Mouse (Mus musculus) left cerebral cortex, adult 8-10 months (tissue): ENCODE results near the gene Dok5. TPM values are rescaled to one million over a fixed set of nuclear protein-coding genes. Genes with fewer than 3 reads are reported as not detected.

Experiments
- DNase-seq, 2 experiments: peaks; one replicate each; pipeline ENCODE4 v3.0.0; 2022; ENCODE audit warnings: low spot score in 2 of 2
- total RNA-seq, 4 experiments: library from RNA; stranded (reverse); gene quantifications; 2 replicates each; pipeline ENCODE4 v1.2.4; 2022

The Dok5 gene
- total RNA-seq, 4 experiments from 2014 or later, result 26.9 to 29.5 (median 27.9) TPM

DNA sequence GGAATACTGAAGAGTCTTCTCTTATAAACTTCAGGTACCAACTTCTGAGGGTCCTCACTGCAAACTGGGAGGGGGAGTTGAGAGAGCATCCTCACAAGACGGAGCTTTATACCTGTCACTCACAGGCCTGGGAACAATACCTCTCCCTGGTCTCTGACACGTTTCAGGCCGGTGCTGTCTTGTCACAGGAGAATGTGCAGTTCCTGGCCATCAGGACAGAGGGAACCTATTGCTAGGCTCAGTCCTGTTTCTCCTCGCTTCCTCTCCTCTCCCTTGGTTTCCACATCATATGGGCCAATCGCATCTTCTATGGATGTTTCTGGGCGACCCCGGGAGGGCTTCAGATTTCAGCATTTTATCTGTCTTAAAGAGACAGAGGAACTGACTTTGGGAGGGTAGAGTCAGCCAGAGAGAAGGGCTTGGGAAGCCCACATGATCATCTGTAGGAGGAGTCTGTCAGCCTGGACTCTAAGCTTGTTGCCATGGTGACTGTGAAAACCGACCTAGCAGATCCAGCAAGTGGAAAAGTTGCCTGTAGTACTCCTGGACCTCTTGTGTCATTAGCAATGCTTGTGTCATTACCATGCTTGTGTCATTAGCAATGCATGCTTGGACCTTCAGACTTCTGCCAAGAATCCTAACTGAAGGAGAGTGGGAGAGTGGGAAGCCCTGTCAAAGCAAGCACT is 59.9 kb downstream of the Dok5 start:
- DNase-seq, result no peak

DNA sequence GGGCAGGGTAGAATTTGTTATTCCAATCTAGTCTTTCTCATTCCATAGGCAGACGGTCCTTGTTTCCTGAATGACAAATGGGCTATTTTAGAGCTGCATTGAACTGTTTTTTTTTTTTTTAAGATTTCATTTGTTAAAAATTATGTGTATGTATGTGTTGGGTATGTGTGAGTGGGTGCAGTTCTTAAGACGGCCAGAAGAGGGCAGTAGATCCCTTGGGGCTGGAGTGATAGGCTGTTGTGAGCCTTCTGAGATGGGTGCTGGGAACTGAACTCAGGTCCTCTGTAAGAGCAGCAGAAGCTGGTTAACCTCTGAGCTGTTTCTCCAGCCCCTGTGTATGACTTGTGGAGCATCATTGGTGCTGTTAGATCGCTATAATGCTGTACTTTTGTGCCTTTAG is 63.6 kb downstream of the Dok5 start:
- DNase-seq, result no peak

DNA sequence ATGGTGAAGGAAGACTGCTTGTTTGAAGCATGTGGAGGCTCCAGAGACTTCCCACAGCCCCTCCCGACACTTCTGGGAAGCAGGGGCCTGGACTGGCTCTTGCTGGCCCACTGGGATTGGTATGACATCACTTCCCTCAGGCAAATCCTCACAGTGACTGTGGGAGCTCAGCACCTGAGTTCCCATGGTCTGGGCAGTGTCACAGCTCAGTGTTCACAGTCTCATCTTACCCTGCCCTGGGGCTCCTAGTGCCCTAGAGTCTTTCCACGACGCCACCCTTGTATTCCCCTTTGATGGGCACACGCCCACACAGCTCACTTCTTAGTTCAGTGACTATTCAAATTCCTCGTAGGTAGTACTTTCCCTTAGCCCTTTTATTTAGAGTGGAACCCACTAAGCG is 71.4 kb downstream of the Dok5 start:
- no peak for DNase-seq

DNA sequence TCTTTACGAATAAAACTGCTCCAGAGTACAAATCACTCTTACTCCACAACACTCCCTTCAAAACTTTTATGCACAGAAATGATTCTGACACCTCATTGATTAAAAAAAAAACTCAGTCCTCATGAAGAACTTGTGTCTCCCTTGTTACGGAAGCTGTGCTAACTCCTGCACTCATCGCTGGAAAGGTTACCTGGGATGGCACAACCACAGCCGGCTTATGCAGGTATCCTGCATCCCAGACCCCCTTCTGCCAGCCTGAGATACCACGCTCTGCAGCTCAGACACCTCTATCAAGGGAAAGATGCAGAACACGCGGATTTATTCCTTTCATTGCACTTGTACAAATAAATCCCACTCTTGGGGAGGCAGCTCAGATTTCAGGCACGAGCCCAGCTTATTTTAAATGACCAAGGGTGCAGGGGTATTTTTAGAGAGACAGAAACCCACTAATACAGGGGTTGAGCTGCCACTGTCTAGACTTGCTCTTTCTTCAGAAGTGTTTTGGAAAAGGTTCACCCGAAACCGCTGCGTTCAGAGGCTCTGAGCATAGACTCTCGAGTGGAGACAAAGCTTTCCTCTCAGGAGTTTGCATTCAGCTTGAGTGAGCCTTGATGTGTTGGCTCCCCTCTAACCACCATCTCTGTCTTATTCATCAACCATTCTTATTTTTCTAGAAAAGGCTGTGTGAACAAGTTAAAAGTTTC is 76.1 kb downstream of the Dok5 start:
- DNase-seq, result no peak

DNA sequence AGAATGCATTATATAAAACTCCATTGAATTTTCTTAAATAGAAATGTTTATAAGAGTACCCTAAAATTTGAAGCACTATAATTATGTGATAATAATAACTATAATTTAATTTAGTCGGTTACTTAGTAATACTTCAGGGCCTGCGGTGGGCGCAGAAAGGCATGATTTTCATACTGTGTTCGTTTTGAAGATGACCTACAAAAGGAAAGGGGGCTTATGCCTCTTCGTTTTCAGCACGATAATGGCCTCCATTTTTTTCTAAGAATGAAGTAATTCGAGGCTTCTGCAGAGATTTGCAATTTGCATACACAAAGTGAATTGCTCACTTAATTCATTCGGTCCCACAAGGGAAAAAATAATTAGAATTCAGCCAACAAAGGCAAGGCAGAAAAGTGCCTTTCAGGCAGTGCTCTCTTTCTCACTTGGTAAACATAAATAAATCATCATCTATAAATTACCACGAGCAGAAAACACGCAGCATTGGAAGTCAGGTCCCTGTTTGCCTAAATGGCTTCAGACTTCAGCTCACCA is 76.7 kb downstream of the Dok5 start:
- no peak for DNase-seq

DNA sequence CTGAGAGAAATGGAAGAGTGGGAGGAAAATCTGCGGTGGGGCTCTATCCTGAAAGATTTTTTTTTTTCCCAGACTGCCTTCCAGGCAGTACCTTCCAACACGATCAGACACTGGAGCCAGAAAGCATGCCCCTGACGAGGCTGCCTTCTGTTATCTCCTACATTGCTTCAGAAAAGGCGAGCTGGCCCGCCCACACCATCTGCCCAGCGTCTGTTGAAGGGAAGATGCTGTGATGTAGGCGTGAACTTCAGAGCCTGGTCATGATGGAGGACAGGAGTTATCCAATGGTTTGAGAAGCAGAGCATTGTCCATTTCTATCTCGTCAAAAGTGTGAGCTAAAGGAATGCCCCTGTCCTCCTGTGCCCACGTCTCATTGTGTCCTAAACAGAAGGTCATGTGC is 79.7 kb downstream of the Dok5 start:
- peak; percentile 31 to 85 for DNase-seq

DNA sequence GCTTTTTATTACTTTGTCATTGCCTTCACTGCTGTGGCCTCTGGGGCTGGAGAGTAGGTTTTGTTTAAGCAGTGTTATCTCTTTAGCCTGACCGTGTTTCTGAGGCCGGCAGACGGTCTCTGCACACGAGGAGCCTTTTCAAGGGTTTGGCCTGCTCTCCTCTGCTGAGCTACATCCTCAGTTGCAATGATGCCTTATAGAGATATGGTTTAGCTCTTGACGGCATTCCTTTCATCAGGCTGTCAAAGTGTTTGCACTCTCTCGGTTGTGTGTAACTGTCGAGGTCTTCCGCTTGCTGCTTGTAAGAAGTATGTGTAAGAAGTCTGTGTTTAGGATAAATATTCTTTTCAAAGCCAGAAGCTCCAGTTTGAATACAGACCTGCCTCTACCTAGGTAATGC is 84.7 kb downstream of the Dok5 start:
- no peak for DNase-seq

DNA sequence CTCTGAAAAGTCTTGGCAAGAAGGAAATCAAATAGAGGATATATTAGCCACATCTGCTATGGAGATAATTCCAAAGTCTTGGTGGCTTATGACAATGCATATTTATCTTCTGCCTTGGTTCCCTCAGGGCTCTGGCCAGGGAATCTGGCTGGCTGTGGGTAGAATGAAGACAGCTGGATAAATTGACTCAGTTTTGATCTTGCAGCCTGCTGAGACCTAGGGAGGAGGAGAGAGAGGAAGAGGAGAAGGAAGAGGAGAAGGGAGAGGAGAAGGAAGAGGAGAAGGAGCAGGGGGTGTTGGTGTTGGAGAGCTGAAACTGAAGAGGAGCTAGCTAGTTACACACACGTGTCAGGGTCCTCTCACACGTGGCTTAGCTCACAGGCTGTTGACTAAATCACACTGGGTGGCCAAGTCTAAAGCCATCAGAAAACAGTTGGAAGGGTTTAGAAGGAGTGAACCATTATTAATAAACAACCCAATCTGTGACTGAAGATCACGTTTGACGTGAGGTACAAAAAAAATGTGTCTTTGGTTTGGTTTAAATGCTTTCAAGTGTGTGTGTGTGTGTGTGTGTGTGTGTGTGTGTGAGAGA is 85.6 kb downstream of the Dok5 start:
- DNase-seq, result no peak

DNA sequence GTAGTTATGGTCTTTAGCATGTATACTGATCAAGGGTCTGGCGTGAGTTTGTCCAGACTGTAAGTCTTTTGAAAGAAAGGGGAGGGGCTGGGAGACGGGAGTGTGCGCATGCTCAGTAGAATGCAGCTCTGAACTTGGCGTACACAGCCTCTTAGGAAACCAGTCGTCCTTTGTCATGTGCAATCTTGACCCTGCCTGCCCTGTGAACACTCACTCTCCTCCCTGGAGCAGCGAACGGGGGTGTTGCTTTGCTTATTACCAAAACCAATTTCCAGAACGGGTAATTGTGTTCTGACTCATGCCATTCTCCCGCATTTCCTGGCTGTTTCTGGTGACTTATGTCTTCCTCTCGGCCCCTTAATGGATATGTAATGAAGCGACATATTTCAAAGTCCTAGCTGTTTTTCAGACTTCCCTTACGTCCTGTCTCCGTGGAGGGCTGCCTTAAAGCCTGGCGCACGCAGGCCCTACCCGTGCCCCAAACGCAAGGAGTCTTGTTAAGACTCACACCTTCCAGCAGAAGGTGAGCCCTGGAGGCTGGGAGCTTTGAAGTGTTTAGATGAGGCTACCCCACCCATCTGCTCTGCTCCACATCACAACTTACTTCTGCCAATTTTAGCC is 95.3 kb downstream of the Dok5 start:
- no peak for DNase-seq

DNA sequence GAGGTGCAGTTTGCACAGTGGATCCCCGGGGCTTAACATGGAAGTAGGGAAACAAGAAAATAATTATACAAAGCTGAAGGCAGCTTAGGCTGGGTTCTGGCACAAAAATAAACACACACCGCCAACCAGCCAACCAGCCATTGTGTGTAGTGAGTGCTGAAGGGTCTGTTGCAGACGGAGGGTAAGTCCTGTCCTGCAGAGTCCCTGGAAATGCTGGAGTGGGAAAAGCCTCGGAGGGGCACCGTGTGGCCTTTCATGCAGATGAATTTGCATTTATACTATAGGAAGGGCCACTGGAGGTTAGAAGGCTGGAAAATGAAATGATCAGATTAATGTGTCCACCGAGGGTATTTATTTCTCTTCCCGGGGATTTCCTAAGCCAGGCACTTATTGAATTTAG is 97.2 kb downstream of the Dok5 start:
- DNase-seq, result no peak

DNA sequence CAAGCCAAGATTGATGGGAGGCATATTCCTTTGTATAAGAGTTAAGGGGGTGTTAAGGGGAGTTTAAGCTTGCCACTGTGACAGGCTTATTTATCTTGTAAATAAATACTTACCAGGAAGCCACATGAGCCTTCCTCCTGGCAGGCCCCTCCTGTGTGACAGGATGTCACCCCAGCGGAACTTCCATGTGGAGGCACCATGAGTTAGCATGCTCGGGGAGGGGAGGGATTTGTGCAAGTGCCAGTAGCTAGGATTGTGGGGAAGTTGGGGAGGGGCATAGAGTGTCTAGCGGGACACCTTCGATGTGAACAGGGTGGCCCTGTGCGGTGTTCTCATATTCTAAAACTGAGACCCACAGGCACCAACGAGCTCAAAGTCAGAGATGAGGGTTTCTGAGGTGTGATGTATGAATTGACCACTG is 97.6 kb downstream of the Dok5 start:
- no peak for DNase-seq

DNA sequence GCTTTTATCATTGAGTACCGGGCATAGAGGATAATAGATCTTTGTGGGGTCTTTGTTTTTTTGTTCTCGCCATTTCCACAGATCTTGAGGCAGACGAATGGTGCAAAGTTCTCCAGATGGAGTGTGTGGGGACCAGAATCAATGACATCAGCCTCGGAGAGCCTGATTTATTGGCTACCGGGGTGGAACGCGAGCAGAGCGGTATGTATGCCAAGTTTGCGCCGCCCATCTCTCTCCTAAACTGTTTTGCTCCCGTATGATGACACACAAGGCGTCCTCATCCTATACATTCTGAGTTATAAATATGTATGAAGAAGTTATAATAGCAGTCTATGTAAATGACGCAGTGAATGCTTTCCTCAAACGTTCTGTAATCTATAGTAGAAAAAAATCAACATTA is 98.4 kb downstream of the Dok5 start:
- DNase-seq, result peak in 1 of 2 experiments; percentile 42

DNA sequence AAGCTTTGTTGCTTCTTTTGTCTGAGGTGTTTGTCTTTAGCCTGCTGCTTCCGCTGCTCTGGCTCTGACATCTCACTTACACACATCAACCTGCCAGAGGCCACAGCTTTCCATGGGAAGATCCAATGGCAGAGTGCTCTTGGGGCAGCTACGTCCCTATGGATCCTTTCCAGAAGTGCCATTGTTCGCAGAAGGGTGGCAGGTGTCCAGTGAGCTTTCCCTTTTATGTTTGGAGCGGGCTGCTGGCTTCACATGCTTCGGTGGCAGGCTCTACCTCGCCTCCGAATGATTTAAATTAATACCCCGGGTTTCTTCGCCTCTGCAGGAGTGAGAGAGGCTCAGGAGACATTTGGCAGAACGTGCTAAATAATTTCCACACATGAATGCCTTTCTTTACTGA is 105.3 kb downstream of the Dok5 start:
- DNase-seq, result no peak

DNA sequence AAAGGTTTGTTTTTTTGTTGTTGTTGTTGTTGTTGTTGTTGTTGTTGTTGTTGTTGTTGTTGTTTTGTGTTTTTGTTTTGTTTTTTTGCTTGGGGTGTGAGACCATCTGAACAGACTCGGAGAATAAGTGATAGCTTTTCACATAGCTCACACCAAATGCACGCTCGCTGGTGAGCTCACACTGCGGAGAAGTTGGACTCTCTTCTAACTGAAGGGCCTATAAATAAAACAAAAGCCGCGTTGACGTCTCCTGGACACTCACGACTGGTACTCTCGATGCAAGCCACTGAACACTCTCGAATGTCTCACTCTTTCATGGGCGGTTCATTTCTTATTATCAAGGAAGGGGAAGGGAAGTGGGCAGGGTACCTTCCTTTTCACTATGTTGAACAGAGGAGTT is 105.8 kb downstream of the Dok5 start:
- no peak for DNase-seq

DNA sequence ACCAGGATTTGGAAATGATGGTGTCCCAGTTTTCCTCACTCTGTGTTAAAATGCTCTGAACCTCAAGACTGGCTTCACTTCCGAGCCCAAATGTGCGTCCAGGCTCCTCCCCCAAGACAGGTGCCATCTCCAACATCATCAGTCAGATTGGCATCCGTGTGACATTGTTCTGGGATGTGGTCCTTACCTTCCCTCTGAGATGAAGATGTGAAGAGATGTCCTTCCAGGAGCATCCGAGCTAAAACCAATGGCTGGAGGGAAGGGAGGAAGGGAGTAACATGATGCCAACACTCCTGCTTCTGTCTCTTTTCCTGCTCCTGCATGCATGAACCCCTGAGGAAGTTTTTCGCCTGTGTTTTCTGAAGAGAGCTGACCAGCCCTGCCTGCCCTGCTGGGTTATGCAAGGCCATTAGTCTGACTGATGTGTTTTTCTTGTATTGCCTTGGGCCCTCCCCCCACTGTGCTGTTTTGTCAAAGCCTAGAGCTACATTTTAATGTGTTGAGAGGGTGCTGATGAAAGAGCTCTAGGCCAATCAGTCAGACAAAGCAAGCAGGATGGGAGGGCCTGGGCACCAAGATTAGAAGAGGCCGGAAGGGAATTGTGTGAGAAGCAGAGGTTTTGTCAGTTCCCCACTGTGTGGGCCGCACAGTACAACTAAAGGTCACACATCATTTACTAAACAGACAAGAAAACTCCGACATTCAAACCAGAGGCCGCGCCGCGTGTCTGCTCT is 106.4 kb downstream of the Dok5 start:
- no peak for DNase-seq

DNA sequence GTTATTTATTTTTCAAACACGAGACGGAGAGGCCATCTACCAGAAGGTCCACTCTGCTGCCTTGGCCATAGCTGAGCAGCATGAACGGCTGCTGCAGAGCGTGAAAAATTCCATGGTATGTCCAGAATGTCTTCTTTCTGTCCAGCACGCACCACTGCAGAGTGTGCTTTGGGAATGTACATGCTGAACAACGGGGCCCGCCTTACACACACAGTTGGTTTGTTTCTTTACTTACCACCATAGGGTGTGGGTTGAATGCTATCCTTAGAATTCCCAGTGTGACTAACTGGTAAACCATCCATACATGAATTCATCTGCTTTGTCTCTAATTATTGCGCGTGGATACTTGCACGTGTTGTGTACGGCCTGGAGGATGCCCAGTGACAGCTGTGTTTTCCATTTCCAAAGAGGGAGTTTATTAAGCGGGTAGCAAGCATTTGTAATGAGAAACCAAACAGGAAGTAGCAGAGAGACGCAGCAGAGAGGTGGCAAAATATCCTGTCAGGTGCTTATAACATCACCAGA is 109.9 kb downstream of the Dok5 start:
- DNase-seq, result no peak

DNA sequence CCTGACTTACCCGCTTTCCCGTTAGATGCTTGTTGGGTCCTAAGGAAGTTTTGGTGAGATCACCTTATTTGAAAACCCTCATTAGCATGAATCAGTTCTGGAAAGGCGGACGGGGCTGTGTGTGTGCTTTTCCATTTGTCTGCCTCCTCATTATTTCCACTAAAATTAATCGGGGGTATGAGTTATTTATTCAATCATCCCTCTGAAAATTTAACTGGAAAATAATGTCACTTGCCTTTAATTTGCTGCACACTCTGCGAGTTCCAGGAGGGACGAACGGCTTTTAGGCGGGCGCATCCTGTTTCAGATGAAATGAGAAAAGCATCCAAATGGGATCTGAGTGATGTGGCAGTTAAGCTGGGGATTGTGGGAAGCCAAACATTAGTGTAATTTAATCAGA is 113.9 kb downstream of the Dok5 start:
- DNase-seq, result no peak

DNA sequence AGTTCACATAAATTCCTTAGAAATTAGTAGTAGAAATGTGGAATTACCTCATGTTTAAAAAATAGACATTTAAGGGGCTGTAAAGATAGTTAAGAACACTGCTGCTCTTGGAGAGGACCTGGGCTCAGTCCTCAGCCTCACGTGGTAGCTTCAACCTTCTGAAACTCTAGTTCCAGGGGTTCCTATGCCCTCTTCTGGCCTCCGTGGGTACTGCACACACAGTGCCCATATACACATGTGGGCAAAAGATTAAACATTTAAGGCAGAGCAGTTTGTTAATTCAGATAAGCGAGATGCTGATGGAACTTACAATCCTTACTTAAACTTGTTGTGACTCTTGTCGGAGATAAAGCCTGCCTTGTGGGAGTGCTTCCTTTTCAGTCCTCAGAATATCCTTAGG is 118.5 kb downstream of the Dok5 start:
- no peak for DNase-seq

DNA sequence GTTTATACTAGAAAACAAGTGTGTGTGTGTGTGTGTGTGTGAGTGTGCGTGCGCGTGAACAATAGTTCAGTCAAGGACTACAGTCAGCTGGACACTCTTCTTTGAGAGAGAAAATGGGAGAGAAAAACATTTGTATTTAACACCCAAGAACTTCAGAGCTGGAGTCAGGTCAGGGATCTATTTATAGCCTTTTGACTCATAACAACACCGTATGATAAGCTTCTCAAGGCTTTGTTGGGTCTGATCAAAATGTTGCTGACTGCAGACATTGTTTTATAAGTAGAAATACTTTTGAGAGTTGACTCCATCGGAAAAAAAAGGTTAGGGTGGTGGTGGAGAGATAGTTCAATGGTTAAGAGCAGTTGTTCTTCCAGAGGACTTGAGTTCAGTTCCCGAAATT is 120.7 kb downstream of the Dok5 start:
- DNase-seq, result no peak

DNA sequence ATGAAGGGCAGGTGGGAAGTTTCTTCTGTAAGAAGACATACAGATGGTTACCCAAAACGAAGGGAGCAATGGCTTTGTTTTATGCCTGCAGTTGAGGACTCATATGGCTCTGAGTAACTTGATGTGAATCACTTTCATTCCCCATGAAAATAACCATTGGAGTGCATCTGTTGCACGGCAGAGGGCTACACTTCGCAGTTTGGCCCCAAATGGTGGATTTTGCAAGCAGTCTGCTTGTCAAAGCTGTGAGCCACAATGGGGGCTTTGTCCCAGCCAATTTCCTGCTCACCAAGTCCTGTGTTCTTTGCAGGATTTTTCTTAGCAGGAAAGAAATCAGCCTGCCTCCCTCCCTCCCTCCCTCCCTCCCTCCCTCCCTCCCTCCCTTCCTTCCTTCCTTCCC is 123.6 kb downstream of the Dok5 start:
- no peak for DNase-seq

DNA sequence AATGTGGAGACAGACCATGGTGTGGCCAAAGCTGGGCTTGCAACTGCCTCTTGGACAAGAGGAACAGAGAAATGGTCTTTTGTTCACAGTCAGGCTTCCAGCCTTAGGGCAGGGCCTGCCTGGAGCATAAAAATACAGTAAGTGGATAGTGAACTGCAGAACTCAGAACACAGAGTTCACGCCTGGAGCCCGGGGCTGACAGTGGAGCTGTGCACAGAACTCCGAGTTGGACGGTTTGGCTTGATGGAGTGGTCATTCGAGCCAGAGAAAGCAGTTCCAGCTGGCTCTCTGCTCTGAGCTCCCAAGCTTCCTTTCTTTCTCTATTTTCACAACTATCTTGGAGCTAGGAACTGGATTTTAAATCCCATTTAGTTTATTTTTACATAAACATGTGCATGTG is 124.5 kb downstream of the Dok5 start:
- DNase-seq, result no peak
